Mouse (Mus musculus) adrenal gland, postnatal 25 days (tissue): ENCODE results near the gene Abca9. TPM values are rescaled to one million over a fixed set of nuclear protein-coding genes. Genes with fewer than 3 reads are reported as not detected.

Source experiments
- DNase-seq: peaks from one replicate; pipeline ENCODE4 v3.0.0; 2021; ENCODE audit warnings: mixed read lengths
- total RNA-seq: library from RNA; stranded (reverse); gene quantifications from 2 replicates; pipeline ENCODE4 v1.2.3, GENCODE M21; 2021

Abca9 gene
- total RNA-seq, 1 experiment from 2014 or later, result 13.3 TPM

- DNase-seq, result no peak
Measured at GRCm38 (mm10) chr11:110061032-110061431, 107.0 kb downstream of the Abca9 start.

DNA sequence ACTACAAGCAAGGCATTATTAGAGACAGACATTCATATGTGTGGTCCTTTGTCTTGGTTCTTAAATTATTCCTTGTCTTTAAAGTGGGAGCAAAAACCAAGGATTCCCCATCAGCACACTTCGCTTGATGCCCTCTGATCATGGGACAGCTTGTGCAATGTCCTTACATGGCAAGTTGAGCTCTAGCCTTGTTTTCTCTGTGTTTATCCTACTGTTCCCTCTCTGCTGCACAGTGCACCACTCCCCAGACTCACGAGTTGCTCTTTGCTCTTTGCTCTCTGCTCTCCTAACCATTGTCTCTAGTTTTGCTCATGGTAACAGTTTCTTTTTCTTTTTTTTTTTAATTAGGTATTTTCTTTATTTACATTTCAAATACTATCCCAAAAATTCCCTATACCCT lies 107.9 kb downstream of the Abca9 start:
- DNase-seq, result no peak

- DNase-seq, result no peak
Measured at GRCm38 (mm10) chr11:110053681-110054080, 114.3 kb downstream of the Abca9 start.

Other genes with a start within 250 kb of the Abca9 start
- 5.5 and 6.6 TPM in 2 replicates for gene Abca8b, start 172.4 kb downstream of the Abca9 start, total RNA-seq
- gene Abca8a, start 72.2 kb downstream of the Abca9 start, total RNA-seq, result 25.2 and 37.6 TPM in 2 replicates
- gene Abca6, start 83.6 kb upstream of the Abca9 start, total RNA-seq, result 3.5 and 3.9 TPM in 2 replicates
- 8.9 and 14.0 TPM in 2 replicates for gene Abca5, start 169.5 kb upstream of the Abca9 start, total RNA-seq
- 7.5 and 11.1 TPM in 2 replicates for gene Map2k6, start 230.9 kb upstream of the Abca9 start, total RNA-seq